Mouse (Mus musculus): ENCODE results near the gene Man1a. TPM values are rescaled to one million over a fixed set of nuclear protein-coding genes. Genes with fewer than 3 reads are reported as not detected.

Man1a gene
- polyA plus RNA-seq, 1 experiment from 2014 or later, result 3.0 TPM

GRCm38 (mm10) chr10:54035586-54035985, 40.8 kb downstream of the Man1a start:
- Histone ChIP-seq H3K9ac (ENCODE audit: low read length) (no peak overlapping the region), H3K27ac (ENCODE audit: low read length) (no peak overlapping the region), H3K4me2 (ENCODE audit: low read depth, low read length) (no peak overlapping the region), H3K4me1 (replicated peaks; ENCODE audit: control insufficient read depth, insufficient read depth, low read length) (peaks cover 12% of the 10 kb centered on the region), H3K4me3 (ENCODE audit: low read length) (no peak overlapping the region), H3K36me3 (ENCODE audit: control insufficient read depth, insufficient read depth, low read length) (no peaks in the 10 kb centered on the region), H3K27me3 (ENCODE audit: control insufficient read depth, insufficient read depth, low read depth, low read length) (no peaks in the 10 kb centered on the region), H3K9me3 (ENCODE audit: control insufficient read depth, low read length) (no peaks in the 10 kb centered on the region)
- 90% methylated on average over 1 of the region's 1 CpGs for WGBS
- ATAC-seq (ENCODE audit: low read depth), result no peak

DNA sequence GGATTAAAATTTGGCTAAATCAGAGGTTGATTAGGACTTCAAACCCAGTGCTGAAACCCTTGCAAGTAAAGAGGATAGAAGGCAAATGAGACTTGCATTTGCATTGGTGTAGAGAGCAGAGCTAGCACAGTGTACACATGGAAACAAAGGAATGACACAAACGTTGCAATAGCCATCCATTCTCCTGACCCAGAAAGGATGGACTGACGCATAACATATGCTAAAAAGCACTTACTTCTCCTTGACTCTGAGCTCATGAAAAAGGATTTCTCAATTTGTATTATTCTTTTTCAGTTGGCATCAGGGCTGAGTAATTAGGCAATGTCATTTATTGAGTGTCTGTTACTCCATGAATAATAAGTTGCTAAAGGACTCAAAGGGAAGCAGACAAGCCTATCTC, 41.6 kb downstream of the Man1a start:
- no peak overlapping the region for H3K9ac ChIP-seq (ENCODE audit: low read length)

GRCm38 (mm10) chr10:54032316-54033092, 43.9 kb downstream of the Man1a start:
- ATAC-seq (ENCODE audit: low read depth), result peak; percentile 54; the same call in 1 of the 2 replicates
- H3K36me3 ChIP-seq (ENCODE audit: control insufficient read depth, insufficient read depth, low read length), result no peaks in the 10 kb centered on the region
- no peak overlapping the region for H3K4me3 ChIP-seq (ENCODE audit: low read length)
- 0 out of 2 replicates have a peak, but pooled peaks cover 2% of the 10 kb centered on the region for H3K4me1 ChIP-seq (replicated peaks; ENCODE audit: control insufficient read depth, insufficient read depth, low read length)
- H3K9ac ChIP-seq (ENCODE audit: low read length), result no peak overlapping the region
- WGBS, result 76% methylated on average over 9 of the region's 9 CpGs
- no peaks in the 10 kb centered on the region for H3K27me3 ChIP-seq (ENCODE audit: control insufficient read depth, insufficient read depth, low read depth, low read length)
- no peak overlapping the region for H3K27ac ChIP-seq (ENCODE audit: low read length)
- H3K9me3 ChIP-seq (ENCODE audit: control insufficient read depth, low read length), result no peaks in the 10 kb centered on the region
- H3K4me2 ChIP-seq (ENCODE audit: low read depth, low read length), result no peak overlapping the region

More for the DNA sequence above, 41.6 kb downstream of the Man1a start:
- H3K36me3 ChIP-seq (ENCODE audit: control insufficient read depth, insufficient read depth, low read length), result no peaks in the 10 kb centered on the region
- no peak overlapping the region for H3K4me3 ChIP-seq (ENCODE audit: low read length)
- 47% methylated on average over 2 of the region's 2 CpGs for WGBS
- H3K27me3 ChIP-seq (ENCODE audit: control insufficient read depth, insufficient read depth, low read depth, low read length), result no peaks in the 10 kb centered on the region
- peaks cover 6% of the 10 kb centered on the region for H3K4me1 ChIP-seq (replicated peaks; ENCODE audit: control insufficient read depth, insufficient read depth, low read length)
- no peak overlapping the region for H3K27ac ChIP-seq (ENCODE audit: low read length)
- H3K4me2 ChIP-seq (ENCODE audit: low read depth, low read length), result no peak overlapping the region
- H3K9me3 ChIP-seq (ENCODE audit: control insufficient read depth, low read length), result no peaks in the 10 kb centered on the region
- 0 out of 2 replicates have a peak, but pooled peaks have one; percentile 41 for ATAC-seq (ENCODE audit: low read depth)

- no peak overlapping the region for H3K4me2 ChIP-seq (ENCODE audit: low read depth, low read length)
- H3K9me3 ChIP-seq (ENCODE audit: control insufficient read depth, low read length), result no peaks in the 10 kb centered on the region
- H3K9ac ChIP-seq (ENCODE audit: low read length), result no peak overlapping the region
- H3K27me3 ChIP-seq (ENCODE audit: control insufficient read depth, insufficient read depth, low read depth, low read length), result no peaks in the 10 kb centered on the region
- no peaks in the 10 kb centered on the region for H3K36me3 ChIP-seq (ENCODE audit: control insufficient read depth, insufficient read depth, low read length)
- 89% methylated on average over 4 of the region's 4 CpGs for WGBS
- no peak overlapping the region for H3K4me3 ChIP-seq (ENCODE audit: low read length)
- no peak overlapping the region for H3K27ac ChIP-seq (ENCODE audit: low read length)
- no peak for ATAC-seq (ENCODE audit: low read depth)
- 0 out of 2 replicates have a peak, but pooled peaks cover 2% of the 10 kb centered on the region for H3K4me1 ChIP-seq (replicated peaks; ENCODE audit: control insufficient read depth, insufficient read depth, low read length)
Measured at GRCm38 (mm10) chr10:54028866-54029265, 47.5 kb downstream of the Man1a start.

DNA sequence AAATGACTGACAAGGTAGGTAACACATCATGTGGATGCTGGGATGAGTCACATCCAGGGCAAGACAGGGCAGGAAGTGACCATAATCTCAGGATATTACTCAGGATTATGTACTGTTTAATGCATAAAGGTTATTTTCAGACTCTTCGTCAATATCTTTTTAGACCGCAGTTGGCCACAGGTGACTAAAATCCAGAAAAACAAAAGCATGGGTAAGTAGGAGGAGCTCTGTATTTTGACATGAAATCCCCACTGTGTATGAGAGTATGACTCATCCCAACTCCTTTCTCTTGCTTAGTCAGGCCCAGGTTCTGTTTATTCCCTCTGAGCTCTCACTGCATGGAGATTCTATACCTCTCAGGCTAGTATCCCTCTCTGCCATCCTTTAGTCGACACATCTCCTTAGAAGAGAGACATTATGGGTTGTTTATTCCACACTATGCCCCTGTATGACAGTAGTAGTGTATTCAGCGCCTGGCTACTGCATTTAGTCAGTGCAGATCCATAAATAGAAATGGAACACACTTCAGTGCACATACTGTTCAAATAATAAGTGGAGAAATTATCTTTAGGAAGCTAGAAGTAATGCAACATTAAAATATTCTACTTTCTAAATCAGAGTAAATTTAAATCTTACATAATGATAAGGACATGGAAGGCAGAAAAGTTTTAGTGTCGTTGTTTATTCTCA, 49.5 kb downstream of the Man1a start:
- Histone ChIP-seq H3K27me3 (ENCODE audit: control insufficient read depth, insufficient read depth, low read depth, low read length) (no peaks in the 10 kb centered on the region), H3K4me1 (replicated peaks; ENCODE audit: control insufficient read depth, insufficient read depth, low read length) (no peaks in the 10 kb centered on the region), H3K4me3 (ENCODE audit: low read length) (no peak overlapping the region), H3K9ac (ENCODE audit: low read length) (no peak overlapping the region), H3K4me2 (ENCODE audit: low read depth, low read length) (no peak overlapping the region), H3K27ac (ENCODE audit: low read length) (no peak overlapping the region), H3K36me3 (ENCODE audit: control insufficient read depth, insufficient read depth, low read length) (no peaks in the 10 kb centered on the region), H3K9me3 (ENCODE audit: control insufficient read depth, low read length) (no peaks in the 10 kb centered on the region)
- ATAC-seq (ENCODE audit: low read depth), result no peak
- 81% methylated on average over 5 of the region's 5 CpGs for WGBS

GRCm38 (mm10) chr10:54026101-54026500, 50.3 kb downstream of the Man1a start:
- WGBS, result 82% methylated on average over 4 of the region's 4 CpGs
- Histone ChIP-seq H3K27me3 (ENCODE audit: control insufficient read depth, insufficient read depth, low read depth, low read length) (no peaks in the 10 kb centered on the region), H3K4me2 (ENCODE audit: low read depth, low read length) (no peak overlapping the region), H3K4me3 (ENCODE audit: low read length) (no peak overlapping the region), H3K4me1 (replicated peaks; ENCODE audit: control insufficient read depth, insufficient read depth, low read length) (no peaks in the 10 kb centered on the region), H3K9ac (ENCODE audit: low read length) (no peak overlapping the region), H3K36me3 (ENCODE audit: control insufficient read depth, insufficient read depth, low read length) (no peaks in the 10 kb centered on the region), H3K9me3 (ENCODE audit: control insufficient read depth, low read length) (no peaks in the 10 kb centered on the region), H3K27ac (ENCODE audit: low read length) (no peak overlapping the region)
- no peak for ATAC-seq (ENCODE audit: low read depth)

GRCm38 (mm10) chr10:54017904-54018454, 58.4 kb downstream of the Man1a start:
- no peaks in the 10 kb centered on the region for H3K4me1 ChIP-seq (replicated peaks; ENCODE audit: control insufficient read depth, insufficient read depth, low read length)
- no peaks in the 10 kb centered on the region for H3K9me3 ChIP-seq (ENCODE audit: control insufficient read depth, low read length)
- no peaks in the 10 kb centered on the region for H3K36me3 ChIP-seq (ENCODE audit: control insufficient read depth, insufficient read depth, low read length)
- no peak overlapping the region for H3K4me2 ChIP-seq (ENCODE audit: low read depth, low read length)
- no peaks in the 10 kb centered on the region for H3K27me3 ChIP-seq (ENCODE audit: control insufficient read depth, insufficient read depth, low read depth, low read length)
- H3K9ac ChIP-seq (ENCODE audit: low read length), result no peak overlapping the region
- no peak overlapping the region for H3K4me3 ChIP-seq (ENCODE audit: low read length)
- no peak for ATAC-seq (ENCODE audit: low read depth)
- H3K27ac ChIP-seq (ENCODE audit: low read length), result no peak overlapping the region
- WGBS, result 54% methylated on average over 5 of the region's 5 CpGs

DNA sequence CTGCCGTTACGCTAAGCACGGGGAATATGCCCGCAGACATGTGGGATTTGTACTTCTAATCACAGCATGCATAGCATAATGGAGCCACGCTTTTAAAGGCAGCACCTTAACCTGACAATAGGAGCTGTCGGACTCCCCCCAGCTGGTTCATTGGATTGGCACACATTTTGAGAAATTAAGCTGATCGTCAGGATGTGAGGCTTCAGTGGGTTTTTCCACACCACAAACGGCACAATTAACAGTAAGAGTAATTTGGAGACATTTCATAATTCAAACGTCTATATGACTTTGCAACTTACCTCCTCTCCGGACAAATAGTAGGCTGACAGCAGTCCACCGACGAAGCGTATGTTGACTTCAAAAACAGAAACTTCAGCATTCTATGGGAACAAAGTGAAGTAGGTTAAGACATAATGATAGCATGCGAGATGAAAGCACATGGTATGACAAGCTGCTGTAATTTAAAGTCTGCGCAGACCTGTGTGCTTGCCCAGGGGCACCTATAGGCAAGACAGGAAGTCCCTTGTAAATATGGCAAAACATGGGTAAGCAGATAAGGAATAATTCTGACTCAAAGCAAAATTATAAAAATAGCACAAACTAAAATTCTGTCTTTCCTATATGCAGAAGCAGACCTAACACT, 62.2 kb downstream of the Man1a start:
- no peak for ATAC-seq (ENCODE audit: low read depth)
- WGBS, result 81% methylated on average over 15 of the region's 15 CpGs

More for the DNA sequence above, 62.2 kb downstream of the Man1a start:
- no peak overlapping the region for H3K4me2 ChIP-seq (ENCODE audit: low read depth, low read length)
- no peaks in the 10 kb centered on the region for H3K4me1 ChIP-seq (replicated peaks; ENCODE audit: control insufficient read depth, insufficient read depth, low read length)
- H3K36me3 ChIP-seq (ENCODE audit: control insufficient read depth, insufficient read depth, low read length), result no peaks in the 10 kb centered on the region
- no peaks in the 10 kb centered on the region for H3K27me3 ChIP-seq (ENCODE audit: control insufficient read depth, insufficient read depth, low read depth, low read length)
- H3K4me3 ChIP-seq (ENCODE audit: low read length), result no peak overlapping the region
- H3K9ac ChIP-seq (ENCODE audit: low read length), result no peak overlapping the region
- H3K9me3 ChIP-seq (ENCODE audit: control insufficient read depth, low read length), result no peaks in the 10 kb centered on the region
- no peak overlapping the region for H3K27ac ChIP-seq (ENCODE audit: low read length)

Data from lung, embryonic 16.5 days (tissue).